Mouse (Mus musculus): Measurements from ENCODE around the gene AB124611. TPM values are rescaled to one million over a fixed set of nuclear protein-coding genes. Genes with fewer than 3 reads are reported as not detected.
"Not testable (repeated sequence)": the region's sequence is repeated elsewhere in the genome, so short reads cannot be mapped to it uniquely, and the experiment has no call there.

AB124611 gene
- total and polyA plus RNA-seq, 2 experiments from 2014 or later, result 0.68 to 1.7 TPM

DNA sequence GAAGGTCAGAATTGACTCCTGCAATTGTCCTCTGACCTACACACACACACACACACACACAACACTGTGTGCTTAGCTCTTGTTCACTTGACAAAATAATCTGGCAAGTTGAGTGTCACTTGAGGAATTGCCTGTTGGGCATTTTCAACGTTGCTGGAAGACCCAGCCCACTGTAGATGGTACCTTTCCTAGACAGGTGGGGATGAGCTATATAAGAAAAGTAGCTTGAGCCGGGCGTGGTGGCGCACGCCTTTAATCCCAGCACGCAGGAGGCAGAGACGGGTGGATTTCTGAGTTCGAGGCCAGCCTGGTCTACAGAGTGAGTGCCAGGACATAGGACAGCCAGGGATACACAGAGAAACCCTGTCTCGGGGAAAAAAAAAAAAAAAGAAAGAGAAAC is 14.9 kb upstream of the AB124611 start:
- WGBS, result 79% methylated on average over 9 of the region's 9 CpGs
- no peak for TF ChIP-seq CTCF (IDR thresholded peaks at IDR 0.05)
- H3K4me3 ChIP-seq (ENCODE audit: low read depth, low read length), result peak overlapping the region; percentile 44

GRCm38 (mm10) chr9:21513466-21513865 is 12.5 kb upstream of the AB124611 start:
- no peak overlapping the region for H3K27ac ChIP-seq (ENCODE audit: low read depth, low read length)
- DNase-seq (ENCODE audit: low spot score) (no peak), ATAC-seq (ENCODE audit: low FRiP score) (no peak)
- H3K9me3 ChIP-seq (ENCODE audit: low read length), result no peaks in the 10 kb centered on the region
- WGBS, result 99% methylated on average over 4 of the region's 4 CpGs
- no peak overlapping the region for H3K9ac ChIP-seq (replicated peaks; ENCODE audit: low read length, poor library complexity, severe bottlenecking)
- H3K4me3 ChIP-seq (ENCODE audit: low read depth, low read length), result no peak overlapping the region
- TF ChIP-seq CTCF (IDR thresholded peaks at IDR 0.05), result no peak
- no peaks in the 10 kb centered on the region for H3K27me3 ChIP-seq (ENCODE audit: insufficient read depth, low read length)
- peaks cover 11% of the 10 kb centered on the region; the same call in 1 of the 2 replicates for H3K4me1 ChIP-seq (ENCODE audit: insufficient read depth, low read length)
- no peak overlapping the region for H3K4me2 ChIP-seq (ENCODE audit: low read depth, low read length, poor library complexity, severe bottlenecking)
- H3K36me3 ChIP-seq (ENCODE audit: insufficient read depth, low read length), result peaks cover 2% of the 10 kb centered on the region; the same call in 1 of the 2 replicates

More for the DNA sequence above, 14.9 kb upstream of the AB124611 start:
- Histone ChIP-seq H3K9me3 (ENCODE audit: low read length) (no peaks in the 10 kb centered on the region), H3K27ac (ENCODE audit: low read depth, low read length) (peak overlapping the region; percentile 79), H3K9ac (replicated peaks; ENCODE audit: low read length, poor library complexity, severe bottlenecking) (peak overlapping the region; percentile 55; the same call in 1 of the 2 replicates), H3K27me3 (ENCODE audit: insufficient read depth, low read length) (no peaks in the 10 kb centered on the region), H3K4me2 (ENCODE audit: low read depth, low read length, poor library complexity, severe bottlenecking) (peak overlapping the region; percentile 76), H3K36me3 (ENCODE audit: insufficient read depth, low read length) (peaks cover 25% of the 10 kb centered on the region), H3K4me1 (ENCODE audit: insufficient read depth, low read length) (peaks cover 11% of the 10 kb centered on the region; the same call in 1 of the 2 replicates)
- DNase-seq (ENCODE audit: low spot score) (no peak), ATAC-seq (ENCODE audit: low FRiP score) (no peak)

DNA sequence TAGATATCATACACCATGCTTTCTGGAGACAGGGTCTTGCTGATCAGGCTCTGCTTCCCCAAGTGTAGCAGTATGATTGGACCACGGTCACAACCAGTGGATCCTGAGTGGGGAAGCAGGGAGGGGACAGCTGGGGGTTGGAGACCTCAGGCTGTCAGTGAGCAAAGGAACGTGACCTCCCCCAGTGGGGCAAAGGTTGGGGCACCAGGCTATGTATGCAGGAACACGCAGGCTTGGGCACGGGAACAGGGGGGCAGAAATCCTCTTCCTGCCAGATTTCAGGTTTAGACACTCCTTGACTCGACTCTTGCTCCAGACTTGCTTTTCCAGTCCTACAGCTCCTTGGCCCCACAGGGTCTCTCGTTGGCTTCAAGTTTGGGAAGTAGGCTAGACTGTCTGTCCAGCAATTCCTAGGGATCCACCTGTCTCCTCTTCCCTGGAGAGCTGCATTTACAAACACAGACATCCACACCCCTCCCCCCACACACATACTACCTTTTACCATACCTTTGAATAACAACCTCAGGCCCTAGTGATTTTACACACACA is 8.0 kb upstream of the AB124611 start:
- DNase-seq (ENCODE audit: low spot score) (no peak), ATAC-seq (ENCODE audit: low FRiP score) (no peak)
- TF ChIP-seq CTCF (IDR thresholded peaks at IDR 0.05), result no peak
- Histone ChIP-seq H3K27me3 (ENCODE audit: insufficient read depth, low read length) (no peaks in the 10 kb centered on the region), H3K36me3 (ENCODE audit: insufficient read depth, low read length) (no peaks in the 10 kb centered on the region), H3K9me3 (ENCODE audit: low read length) (no peaks in the 10 kb centered on the region), H3K4me2 (ENCODE audit: low read depth, low read length, poor library complexity, severe bottlenecking) (no peak overlapping the region), H3K4me3 (ENCODE audit: low read depth, low read length) (no peak overlapping the region), H3K4me1 (ENCODE audit: insufficient read depth, low read length) (no peaks in the 10 kb centered on the region), H3K9ac (replicated peaks; ENCODE audit: low read length, poor library complexity, severe bottlenecking) (no peak overlapping the region), H3K27ac (ENCODE audit: low read depth, low read length) (no peak overlapping the region)
- 78% methylated on average over 6 of the region's 6 CpGs for WGBS

- not testable (repeated sequence) for H3K27me3 ChIP-seq (ENCODE audit: insufficient read depth, low read length); H3K9me3 ChIP-seq (ENCODE audit: low read length); H3K27ac ChIP-seq (ENCODE audit: low read depth, low read length); ATAC-seq (ENCODE audit: low FRiP score); H3K36me3 ChIP-seq (ENCODE audit: insufficient read depth, low read length); H3K4me2 ChIP-seq (ENCODE audit: low read depth, low read length, poor library complexity, severe bottlenecking); H3K4me1 ChIP-seq (ENCODE audit: insufficient read depth, low read length); DNase-seq (ENCODE audit: low spot score); H3K9ac ChIP-seq (replicated peaks; ENCODE audit: low read length, poor library complexity, severe bottlenecking); H3K4me3 ChIP-seq (ENCODE audit: low read depth, low read length)
- WGBS, result 86% methylated on average over 6 of the region's 6 CpGs
Observed at GRCm38 (mm10) chr9:21518690-21519089, 7.3 kb upstream of the AB124611 start.

GRCm38 (mm10) chr9:21525142-21525936 is 637 bp upstream of the AB124611 start:
- no peak overlapping the region for H3K4me2 ChIP-seq (ENCODE audit: low read depth, low read length, poor library complexity, severe bottlenecking)
- H3K4me3 ChIP-seq (ENCODE audit: low read depth, low read length), result no peak overlapping the region
- WGBS, result 76% methylated on average over 7 of the region's 7 CpGs
- H3K9ac ChIP-seq (replicated peaks; ENCODE audit: low read length, poor library complexity, severe bottlenecking), result no peak overlapping the region
- H3K27ac ChIP-seq (ENCODE audit: low read depth, low read length), result no peak overlapping the region; the same call in 1 of the 2 replicates
- DNase-seq (ENCODE audit: low spot score), result no peak
- no peaks in the 10 kb centered on the region for H3K4me1 ChIP-seq (ENCODE audit: insufficient read depth, low read length)
- TF ChIP-seq CTCF (IDR thresholded peaks at IDR 0.05), result no peak
- no peak for ATAC-seq (ENCODE audit: low FRiP score)
- H3K27me3 ChIP-seq (ENCODE audit: insufficient read depth, low read length), result no peaks in the 10 kb centered on the region
- H3K9me3 ChIP-seq (ENCODE audit: low read length), result no peaks in the 10 kb centered on the region
- no peaks in the 10 kb centered on the region for H3K36me3 ChIP-seq (ENCODE audit: insufficient read depth, low read length)

DNA sequence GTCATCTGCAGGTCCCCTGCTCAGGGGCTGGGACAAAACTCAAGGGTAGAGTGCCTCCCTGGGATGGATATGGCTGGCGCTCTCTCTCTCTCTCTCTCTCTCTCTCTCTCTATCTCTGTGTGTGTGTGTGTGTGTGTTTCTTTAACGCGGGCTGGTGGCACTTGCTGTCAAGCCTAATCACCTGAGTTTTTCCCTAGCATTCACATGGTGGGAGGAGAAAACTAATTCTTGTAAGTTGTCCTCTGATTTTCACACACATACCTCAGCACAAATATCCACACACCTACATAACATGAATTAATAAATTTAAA is 613 bp downstream of the AB124611 start:
- no peaks in the 10 kb centered on the region for H3K9me3 ChIP-seq (ENCODE audit: low read length)
- no peak overlapping the region for H3K4me3 ChIP-seq (ENCODE audit: low read depth, low read length)
- ATAC-seq (ENCODE audit: low FRiP score) (no peak), DNase-seq (ENCODE audit: low spot score) (no peak)
- 91% methylated on average over 3 of the region's 3 CpGs for WGBS
- no peak overlapping the region for H3K9ac ChIP-seq (replicated peaks; ENCODE audit: low read length, poor library complexity, severe bottlenecking)
- no peaks in the 10 kb centered on the region for H3K4me1 ChIP-seq (ENCODE audit: insufficient read depth, low read length)
- H3K4me2 ChIP-seq (ENCODE audit: low read depth, low read length, poor library complexity, severe bottlenecking), result no peak overlapping the region
- no peak overlapping the region for H3K27ac ChIP-seq (ENCODE audit: low read depth, low read length)
- H3K27me3 ChIP-seq (ENCODE audit: insufficient read depth, low read length), result no peaks in the 10 kb centered on the region
- no peak for TF ChIP-seq CTCF (IDR thresholded peaks at IDR 0.05)
- H3K36me3 ChIP-seq (ENCODE audit: insufficient read depth, low read length), result no peaks in the 10 kb centered on the region
